Mouse (Mus musculus): Measurements from ENCODE around the gene Ifit3b. TPM values are rescaled to one million over a fixed set of nuclear protein-coding genes. Genes with fewer than 3 reads are reported as not detected.

Ifit3b gene
- polyA plus RNA-seq, 1 experiment from 2014 or later = 0.30 TPM

GRCm38 (mm10) chr19:34662740-34663139, 55.0 kb downstream of the Ifit3b start:
- 0 out of 2 replicates have a peak, but pooled peaks have one; percentile 5 for ATAC-seq
- Histone ChIP-seq H3K4me2 (ENCODE audit: low read length) (peak overlapping the region; percentile 47; the same call in 1 of the 2 replicates), H3K9me3 (ENCODE audit: control insufficient read depth, low read length) (no peaks in the 10 kb centered on the region), H3K4me3 (replicated peaks; ENCODE audit: low read length) (no peak overlapping the region), H3K27ac (ENCODE audit: low read length) (no peak overlapping the region), H3K9ac (replicated peaks; ENCODE audit: low read depth, low read length) (no peak overlapping the region), H3K27me3 (replicated peaks; ENCODE audit: control insufficient read depth, insufficient read depth, low read length) (no peaks in the 10 kb centered on the region), H3K36me3 (ENCODE audit: control insufficient read depth, insufficient read depth) (no peaks in the 10 kb centered on the region), H3K4me1 (replicated peaks; ENCODE audit: control insufficient read depth, insufficient read depth, low read length) (no peaks in the 10 kb centered on the region)
- WGBS = 48% methylated on average over 5 of the region's 5 CpGs

Other genes with a start within 250 kb of the Ifit3b start
- gene Ch25h, start 132.8 kb upstream of the Ifit3b start, polyA plus RNA-seq (2015; fragmentation: Nextera tagmentation; extraction: Ambion mirVana) = 0.39 and 0.58 TPM in 2 replicates
- gene Lipa, start 80.5 kb upstream of the Ifit3b start, polyA plus RNA-seq (2015; fragmentation: Nextera tagmentation; extraction: Ambion mirVana) = 14.2 and 16.0 TPM in 2 replicates
- gene Ifit2, start 57.3 kb upstream of the Ifit3b start, polyA plus RNA-seq (2015; fragmentation: Nextera tagmentation; extraction: Ambion mirVana) = 9.0 and 10.5 TPM in 2 replicates
- 1.3 TPM in 2 replicates for gene Ifit3, start 24.4 kb upstream of the Ifit3b start, polyA plus RNA-seq (2015; fragmentation: Nextera tagmentation; extraction: Ambion mirVana)
- 0.65 and 0.98 TPM in 2 replicates for gene Ifit1bl1, start 6.0 kb upstream of the Ifit3b start, polyA plus RNA-seq (2015; fragmentation: Nextera tagmentation; extraction: Ambion mirVana)
- gene Ifit1bl2, start 32.8 kb downstream of the Ifit3b start, polyA plus RNA-seq (2015; fragmentation: Nextera tagmentation; extraction: Ambion mirVana) = 0.19 and 0.22 TPM in 2 replicates
- gene Ifit1, start 32.9 kb downstream of the Ifit3b start, polyA plus RNA-seq (2015; fragmentation: Nextera tagmentation; extraction: Ambion mirVana) = 0.15 and 0.18 TPM in 2 replicates
- gene Slc16a12, start 139.3 kb downstream of the Ifit3b start, polyA plus RNA-seq (2015; fragmentation: Nextera tagmentation; extraction: Ambion mirVana) = 2.8 and 3.9 TPM in 2 replicates

Data from forebrain, embryonic 16.5 days (tissue).